Mouse (Mus musculus): ENCODE results near the gene Gm12845.
A peak's percentile ranks its signal among the peaks of the same experiment; 100 is the strongest.

GRCm38 (mm10) chr4:117705361-117705760 lies 18.9 kb upstream of the Gm12845 start:
- peak; percentile 68 for TF ChIP-seq CTCF (IDR thresholded peaks at IDR 0.05; ENCODE audit: extremely low read depth, insufficient read depth, low read length)
- TF ChIP-seq POLR2A (IDR thresholded peaks at IDR 0.05; ENCODE audit: extremely low read depth, insufficient read depth, low read length), result no peak
